Mouse (Mus musculus) lung, adult 2 months (tissue): ENCODE results near the gene Adra1d. TPM values are rescaled to one million over a fixed set of nuclear protein-coding genes. Genes with fewer than 3 reads are reported as not detected.

Experiments used
- DNase-seq: peaks from one replicate; pipeline ENCODE4 v3.0.0; 2022
- H3K4me1 ChIP-seq: fragments of 200-500 bp; 2 replicates; pipeline ENCODE4 v1.6.1; 2011; ENCODE audit warnings: low read length; ENCODE audit not compliant: control insufficient read depth, insufficient read depth
- H3K4me3 ChIP-seq: fragments of 200-500 bp; replicated peaks from 2 replicates; pipeline ENCODE3; 2011; ENCODE audit warnings: low read depth, mild to moderate bottlenecking, control low read depth, low read length; ENCODE audit errors: extremely low read depth
- CTCF ChIP-seq: fragments of 200-500 bp; IDR thresholded peaks from 2 replicates; pipeline ENCODE4 v1.5.1; 2011; ENCODE audit warnings: mild to moderate bottlenecking, low read length, control low read depth; ENCODE audit not compliant: insufficient read depth
- POLR2A ChIP-seq: fragments of 200-500 bp; IDR thresholded peaks from 2 replicates; pipeline ENCODE4 v1.6.1; 2011; ENCODE audit warnings: low read depth, mild to moderate bottlenecking, control low read depth, low read length, borderline replicate concordance; ENCODE audit errors: extremely low read depth
- WGBS: fragments of 180-500 bp; shearing (Covaris S2); methylation state at CpG from one replicate; pipeline ENCODE4 v1.1.7; 2018; 5-methylcytosine and 5-hydroxymethylcytosine counted together
- polyA plus RNA-seq: library from polyadenylated mRNA; depleted of rRNA; stranded (reverse); fragments of >200 nt; gene quantifications from 2 replicates; pipeline ENCODE4 v1.2.3, GENCODE M21; 2012

The Adra1d gene
- polyA plus RNA-seq, 1 experiment, result 5.9 TPM

GRCm38 (mm10) chr2:131552736-131553400 is 9.2 kb downstream of the Adra1d start:
- no peak for DNase-seq
- TF ChIP-seq CTCF (no peak), POLR2A (no peak)
- H3K4me3 ChIP-seq, result no peak overlapping the region
- H3K4me1 ChIP-seq, result no peaks in the 10 kb centered on the region
- WGBS, result 15% methylated on average over 9 of the region's 9 CpGs

GRCm38 (mm10) chr2:131551701-131552620 is 10.1 kb downstream of the Adra1d start:
- H3K4me3 ChIP-seq, result no peak overlapping the region
- no peaks in the 10 kb centered on the region for H3K4me1 ChIP-seq
- DNase-seq, result no peak
- TF ChIP-seq POLR2A (no peak), CTCF (no peak)
- 51% methylated on average over 7 of the region's 7 CpGs for WGBS

GRCm38 (mm10) chr2:131550906-131551305 is 11.2 kb downstream of the Adra1d start:
- TF ChIP-seq CTCF (no peak), POLR2A (no peak)
- WGBS, result 34% methylated on average over 2 of the region's 2 CpGs
- Histone ChIP-seq H3K4me1 (0 out of 2 replicates have a peak, but pooled peaks cover 1% of the 10 kb centered on the region), H3K4me3 (no peak overlapping the region)
- DNase-seq, result no peak

GRCm38 (mm10) chr2:131550474-131550873 is 11.6 kb downstream of the Adra1d start:
- Histone ChIP-seq H3K4me1 (0 out of 2 replicates have a peak, but pooled peaks cover 3% of the 10 kb centered on the region), H3K4me3 (no peak overlapping the region)
- 60% methylated on average over 2 of the region's 2 CpGs for WGBS
- TF ChIP-seq POLR2A, result no peak
- TF ChIP-seq CTCF, result no peak
- DNase-seq, result no peak

- DNase-seq, result no peak
- TF ChIP-seq POLR2A (no peak), CTCF (no peak)
- no peak overlapping the region for H3K4me3 ChIP-seq
- H3K4me1 ChIP-seq, result 0 out of 2 replicates have a peak, but pooled peaks cover 3% of the 10 kb centered on the region
- WGBS, result 83% methylated on average over 5 of the region's 5 CpGs
Observed at GRCm38 (mm10) chr2:131549090-131549489, 13.0 kb downstream of the Adra1d start.

GRCm38 (mm10) chr2:131548330-131548729 is 13.8 kb downstream of the Adra1d start:
- WGBS, result 52% methylated on average over 2 of the region's 2 CpGs
- no peak overlapping the region for H3K4me3 ChIP-seq
- DNase-seq, result no peak
- H3K4me1 ChIP-seq, result 0 out of 2 replicates have a peak, but pooled peaks cover 3% of the 10 kb centered on the region
- TF ChIP-seq CTCF, result no peak
- TF ChIP-seq POLR2A, result no peak

GRCm38 (mm10) chr2:131546745-131547408 is 15.2 kb downstream of the Adra1d start:
- TF ChIP-seq POLR2A (no peak), CTCF (no peak)
- WGBS, result 18% methylated on average over 19 of the region's 19 CpGs
- Histone ChIP-seq H3K4me1 (0 out of 2 replicates have a peak, but pooled peaks cover 3% of the 10 kb centered on the region), H3K4me3 (no peak overlapping the region)
- no peak for DNase-seq

GRCm38 (mm10) chr2:131546308-131546700 is 15.8 kb downstream of the Adra1d start:
- TF ChIP-seq CTCF, result no peak
- no peak for TF ChIP-seq POLR2A
- no peak overlapping the region for H3K4me3 ChIP-seq

GRCm38 (mm10) chr2:131545386-131546307 is 16.4 kb downstream of the Adra1d start:
- TF ChIP-seq POLR2A (no peak), CTCF (peak; percentile 52)
- peak; percentile 65 for DNase-seq
- H3K4me1 ChIP-seq, result 0 out of 2 replicates have a peak, but pooled peaks cover 3% of the 10 kb centered on the region
- H3K4me3 ChIP-seq, result peak overlapping the region; percentile 46
- 4% methylated on average over 45 of the region's 45 CpGs for WGBS

More at GRCm38 (mm10) chr2:131546308-131546700, 15.8 kb downstream of the Adra1d start:
- 7% methylated on average over 27 of the region's 27 CpGs for WGBS
- DNase-seq, result no peak
- H3K4me1 ChIP-seq, result 0 out of 2 replicates have a peak, but pooled peaks cover 3% of the 10 kb centered on the region
